Mouse (Mus musculus): ENCODE measurements around the gene Pom121l2. TPM values are rescaled to one million over a fixed set of nuclear protein-coding genes. Genes with fewer than 3 reads are reported as not detected.

Pom121l2 gene
- polyA plus RNA-seq, 1 experiment from 2014 or later: not detected

GRCm38 (mm10) chr13:21974726-21975473, 6.1 kb upstream of the Pom121l2 start:
- Histone ChIP-seq H3K4me3 (ENCODE audit: low read length) (peak overlapping the region; percentile 53), H3K27me3 (ENCODE audit: control insufficient read depth, insufficient read depth, low read length) (peaks cover 4% of the 10 kb centered on the region; the same call in 1 of the 2 replicates), H3K4me2 (replicated peaks; ENCODE audit: low read depth, low read length) (peak overlapping the region; percentile 4), H3K9me3 (ENCODE audit: control insufficient read depth, low read length) (no peaks in the 10 kb centered on the region), H3K36me3 (ENCODE audit: control insufficient read depth, insufficient read depth, low read length) (no peaks in the 10 kb centered on the region), H3K4me1 (ENCODE audit: control insufficient read depth, insufficient read depth, low read length) (no peaks in the 10 kb centered on the region), H3K27ac (ENCODE audit: low read depth, low read length) (peak overlapping the region; percentile 38), H3K9ac (ENCODE audit: low read depth, low read length) (peak overlapping the region; percentile 59)
- peak; percentile 93 for ATAC-seq (ENCODE audit: low FRiP score, low TSS enrichment)
- 4% methylated on average over 20 of the region's 20 CpGs for WGBS

DNA sequence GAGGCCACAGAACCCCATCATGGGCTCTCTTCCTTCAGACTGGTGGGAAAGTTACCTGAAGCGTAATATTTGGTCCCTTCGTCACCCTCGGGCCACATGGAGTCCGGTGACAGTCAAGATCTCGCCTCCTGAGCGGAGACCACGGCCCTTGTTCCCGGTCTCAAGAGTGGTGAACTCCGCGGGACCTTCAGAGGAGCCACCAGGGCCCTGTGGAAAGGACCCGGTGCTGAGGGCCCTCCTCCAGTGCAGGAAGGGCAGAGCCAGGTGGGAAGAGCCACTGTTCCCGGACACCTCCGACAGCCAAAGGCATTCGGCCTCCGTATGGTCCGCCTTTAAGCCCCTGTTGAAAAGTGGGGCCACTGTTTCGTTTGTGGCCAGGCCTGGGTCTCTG, 804 bp downstream of the Pom121l2 start:
- peaks cover 57% of the 10 kb centered on the region for H3K27me3 ChIP-seq (ENCODE audit: control insufficient read depth, insufficient read depth, low read length)

DNA sequence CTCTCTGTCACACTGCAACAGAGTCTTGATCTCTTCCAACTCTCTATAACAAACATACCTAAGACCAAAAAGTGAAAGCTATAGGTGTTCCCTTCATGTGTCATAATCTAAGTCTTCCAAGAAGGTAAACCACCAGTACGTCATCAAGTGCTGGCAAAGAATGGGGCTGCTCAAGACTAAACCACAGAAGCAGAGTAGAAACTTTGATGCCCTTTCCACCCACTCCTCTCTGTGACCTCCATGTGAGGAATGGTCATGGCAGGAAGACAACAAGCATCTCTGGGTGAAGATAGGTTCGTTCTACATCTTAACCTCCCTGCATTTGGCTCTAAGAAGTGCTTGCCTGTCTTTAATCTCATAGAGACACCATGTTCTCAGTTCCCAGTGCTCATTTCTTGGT, 3.5 kb downstream of the Pom121l2 start:
- no peak overlapping the region for H3K27ac ChIP-seq (ENCODE audit: low read depth, low read length)
- H3K9me3 ChIP-seq (ENCODE audit: control insufficient read depth, low read length): no peaks in the 10 kb centered on the region
- no peak overlapping the region for H3K9ac ChIP-seq (ENCODE audit: low read depth, low read length)
- peaks cover 55% of the 10 kb centered on the region for H3K27me3 ChIP-seq (ENCODE audit: control insufficient read depth, insufficient read depth, low read length)
- H3K4me1 ChIP-seq (ENCODE audit: control insufficient read depth, insufficient read depth, low read length): 0 out of 2 replicates have a peak, but pooled peaks cover 3% of the 10 kb centered on the region
- no peak overlapping the region for H3K4me3 ChIP-seq (ENCODE audit: low read length)
- no peak overlapping the region for H3K4me2 ChIP-seq (replicated peaks; ENCODE audit: low read depth, low read length)
- 83% methylated on average over 2 of the region's 2 CpGs for WGBS
- ATAC-seq (ENCODE audit: low FRiP score, low TSS enrichment): no peak
- no peaks in the 10 kb centered on the region for H3K36me3 ChIP-seq (ENCODE audit: control insufficient read depth, insufficient read depth, low read length)

More for the DNA sequence above, 804 bp downstream of the Pom121l2 start:
- Histone ChIP-seq H3K36me3 (ENCODE audit: control insufficient read depth, insufficient read depth, low read length) (no peaks in the 10 kb centered on the region), H3K9me3 (ENCODE audit: control insufficient read depth, low read length) (no peaks in the 10 kb centered on the region), H3K4me2 (replicated peaks; ENCODE audit: low read depth, low read length) (peak overlapping the region; percentile 97), H3K4me1 (ENCODE audit: control insufficient read depth, insufficient read depth, low read length) (0 out of 2 replicates have a peak, but pooled peaks cover 3% of the 10 kb centered on the region), H3K4me3 (ENCODE audit: low read length) (peak overlapping the region; percentile 62), H3K9ac (ENCODE audit: low read depth, low read length) (peak overlapping the region; percentile 72), H3K27ac (ENCODE audit: low read depth, low read length) (no peak overlapping the region)
- peak; percentile 64 for ATAC-seq (ENCODE audit: low FRiP score, low TSS enrichment)
- WGBS: 3% methylated on average over 17 of the region's 17 CpGs

DNA sequence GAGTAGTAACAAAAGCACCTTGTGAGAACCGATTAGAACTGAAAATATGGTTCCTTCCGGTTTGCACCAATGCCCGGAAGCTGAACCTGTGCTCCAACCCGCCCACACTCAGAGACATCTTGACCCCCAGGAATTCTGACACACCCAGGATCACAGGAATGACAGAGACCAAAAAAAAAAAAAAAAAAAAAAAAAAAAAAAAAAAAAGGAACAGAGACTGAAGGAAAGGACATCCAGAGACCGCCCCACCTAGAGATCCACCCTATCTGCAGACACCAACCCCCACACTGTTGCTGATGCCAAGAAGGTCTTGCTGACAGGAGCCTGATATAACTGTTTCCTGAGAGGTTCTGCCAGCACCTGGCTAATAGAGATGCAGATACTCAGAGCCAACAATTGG, 11.6 kb downstream of the Pom121l2 start:
- no peaks in the 10 kb centered on the region for H3K4me1 ChIP-seq (ENCODE audit: control insufficient read depth, insufficient read depth, low read length)
- H3K9me3 ChIP-seq (ENCODE audit: control insufficient read depth, low read length): 0 out of 2 replicates have a peak, but pooled peaks cover 5% of the 10 kb centered on the region
- whole genome bisulfite sequencing: 78% methylated on average over 5 of the region's 5 CpGs
- H3K36me3 ChIP-seq (ENCODE audit: control insufficient read depth, insufficient read depth, low read length): no peaks in the 10 kb centered on the region
- H3K9ac ChIP-seq (ENCODE audit: low read depth, low read length): no peak overlapping the region
- peaks cover 26% of the 10 kb centered on the region for H3K27me3 ChIP-seq (ENCODE audit: control insufficient read depth, insufficient read depth, low read length)
- no peak overlapping the region for H3K4me3 ChIP-seq (ENCODE audit: low read length)
- H3K4me2 ChIP-seq (replicated peaks; ENCODE audit: low read depth, low read length): no peak overlapping the region
- ATAC-seq (ENCODE audit: low FRiP score, low TSS enrichment): no peak
- H3K27ac ChIP-seq (ENCODE audit: low read depth, low read length): no peak overlapping the region

- Histone ChIP-seq H3K9ac (ENCODE audit: low read depth, low read length) (no peak overlapping the region), H3K27ac (ENCODE audit: low read depth, low read length) (no peak overlapping the region), H3K36me3 (ENCODE audit: control insufficient read depth, insufficient read depth, low read length) (no peaks in the 10 kb centered on the region), H3K4me3 (ENCODE audit: low read length) (no peak overlapping the region; the same call in 1 of the 2 replicates), H3K4me1 (ENCODE audit: control insufficient read depth, insufficient read depth, low read length) (no peaks in the 10 kb centered on the region), H3K4me2 (replicated peaks; ENCODE audit: low read depth, low read length) (peak overlapping the region; percentile 69; the same call in 1 of the 2 replicates), H3K27me3 (ENCODE audit: control insufficient read depth, insufficient read depth, low read length) (peaks cover 42% of the 10 kb centered on the region), H3K9me3 (ENCODE audit: control insufficient read depth, low read length) (0 out of 2 replicates have a peak, but pooled peaks cover 5% of the 10 kb centered on the region)
- 0 out of 2 replicates have a peak, but pooled peaks have one; percentile 29 for ATAC-seq (ENCODE audit: low FRiP score, low TSS enrichment)
- WGBS: under 1% methylated on average over 22 of the region's 22 CpGs
Measured at GRCm38 (mm10) chr13:21993957-21994738, 13.2 kb downstream of the Pom121l2 start.

- H3K27ac ChIP-seq (ENCODE audit: low read depth, low read length): no peak overlapping the region
- 0 out of 2 replicates have a peak, but pooled peaks cover 5% of the 10 kb centered on the region for H3K9me3 ChIP-seq (ENCODE audit: control insufficient read depth, low read length)
- no peaks in the 10 kb centered on the region for H3K36me3 ChIP-seq (ENCODE audit: control insufficient read depth, insufficient read depth, low read length)
- H3K27me3 ChIP-seq (ENCODE audit: control insufficient read depth, insufficient read depth, low read length): peaks cover 49% of the 10 kb centered on the region
- H3K4me1 ChIP-seq (ENCODE audit: control insufficient read depth, insufficient read depth, low read length): no peaks in the 10 kb centered on the region
- no peak overlapping the region for H3K9ac ChIP-seq (ENCODE audit: low read depth, low read length)
- H3K4me3 ChIP-seq (ENCODE audit: low read length): peak overlapping the region; percentile 38
- peak overlapping the region; percentile 69 for H3K4me2 ChIP-seq (replicated peaks; ENCODE audit: low read depth, low read length)
- 5% methylated on average over 8 of the region's 8 CpGs for WGBS
- no peak for ATAC-seq (ENCODE audit: low FRiP score, low TSS enrichment)
Measured at GRCm38 (mm10) chr13:21994896-21995295, 13.9 kb downstream of the Pom121l2 start.

DNA sequence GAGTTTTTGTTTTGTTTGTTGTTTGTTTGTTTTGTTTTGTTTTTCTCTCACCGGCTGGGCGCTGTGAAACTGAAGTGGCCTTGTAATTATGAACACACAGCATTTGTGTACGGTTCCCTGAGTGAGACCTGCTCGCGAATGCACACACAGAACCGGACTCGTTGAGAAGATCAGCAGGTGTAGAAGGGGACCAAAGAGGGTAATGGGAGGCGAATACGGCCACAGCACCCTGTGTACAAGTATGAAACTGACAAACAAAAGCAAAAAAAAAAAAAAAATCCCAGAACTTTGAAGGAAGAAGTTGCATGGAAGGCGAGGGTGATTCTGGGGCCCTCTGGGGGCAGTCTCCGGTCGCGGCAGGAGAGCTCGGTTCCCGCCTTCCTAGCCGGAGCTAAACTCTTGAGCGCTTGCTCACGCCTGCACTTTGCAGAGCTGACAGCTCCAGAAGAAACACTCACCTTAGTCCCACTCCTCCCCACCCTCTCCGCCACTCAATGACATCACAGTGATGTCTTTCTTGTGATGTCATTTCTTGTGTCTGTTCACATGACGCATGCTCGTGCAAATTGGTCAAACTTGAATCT, 14.4 kb downstream of the Pom121l2 start:
- H3K9ac ChIP-seq (ENCODE audit: low read depth, low read length): no peak overlapping the region
- 0% methylated on average over 21 of the region's 21 CpGs for WGBS
- H3K27ac ChIP-seq (ENCODE audit: low read depth, low read length): no peak overlapping the region
- peak overlapping the region; percentile 38 for H3K4me3 ChIP-seq (ENCODE audit: low read length)
- H3K4me1 ChIP-seq (ENCODE audit: control insufficient read depth, insufficient read depth, low read length): no peaks in the 10 kb centered on the region
- peak overlapping the region; percentile 69 for H3K4me2 ChIP-seq (replicated peaks; ENCODE audit: low read depth, low read length)
- peaks cover 54% of the 10 kb centered on the region for H3K27me3 ChIP-seq (ENCODE audit: control insufficient read depth, insufficient read depth, low read length)
- H3K36me3 ChIP-seq (ENCODE audit: control insufficient read depth, insufficient read depth, low read length): no peaks in the 10 kb centered on the region
- peak; percentile 81 for ATAC-seq (ENCODE audit: low FRiP score, low TSS enrichment)
- H3K9me3 ChIP-seq (ENCODE audit: control insufficient read depth, low read length): 0 out of 2 replicates have a peak, but pooled peaks cover 5% of the 10 kb centered on the region

- Histone ChIP-seq H3K9ac (ENCODE audit: low read depth, low read length) (no peak overlapping the region), H3K27ac (ENCODE audit: low read depth, low read length) (no peak overlapping the region), H3K4me2 (replicated peaks; ENCODE audit: low read depth, low read length) (peak overlapping the region; percentile 69), H3K27me3 (ENCODE audit: control insufficient read depth, insufficient read depth, low read length) (peaks cover 63% of the 10 kb centered on the region), H3K36me3 (ENCODE audit: control insufficient read depth, insufficient read depth, low read length) (no peaks in the 10 kb centered on the region), H3K4me3 (ENCODE audit: low read length) (peak overlapping the region; percentile 38), H3K9me3 (ENCODE audit: control insufficient read depth, low read length) (0 out of 2 replicates have a peak, but pooled peaks cover 2% of the 10 kb centered on the region), H3K4me1 (ENCODE audit: control insufficient read depth, insufficient read depth, low read length) (no peaks in the 10 kb centered on the region)
- WGBS: 2% methylated on average over 12 of the region's 12 CpGs
- no peak for ATAC-seq (ENCODE audit: low FRiP score, low TSS enrichment)
Measured at GRCm38 (mm10) chr13:21996101-21996839, 15.3 kb downstream of the Pom121l2 start.
